Mouse (Mus musculus) C2C12 (cell line): ENCODE measurements around the gene Snrnp35. TPM values are rescaled to one million over a fixed set of nuclear protein-coding genes. Genes with fewer than 3 reads are reported as not detected.
"Not testable (repeated sequence)": the region's sequence is repeated elsewhere in the genome, so short reads cannot be mapped to it uniquely, and the experiment has no call there.

ENCODE experiments used
- H3K27me3 ChIP-seq: one replicate; pipeline ENCODE4 v1.6.1; 2011; ENCODE audit not compliant: control insufficient read depth, insufficient read depth, insufficient read length
- H3K36me3 ChIP-seq: one replicate; pipeline ENCODE4 v1.6.1; 2011; ENCODE audit not compliant: control insufficient read depth, insufficient read depth
- H3K4me3 ChIP-seq: one replicate; pipeline ENCODE4 v1.5.1; 2011; ENCODE audit warnings: mild to moderate bottlenecking, control low read depth; ENCODE audit not compliant: poor library complexity, insufficient read depth, severe bottlenecking
- H3K79me2 ChIP-seq: one replicate; pipeline ENCODE4 v1.6.1; 2011; ENCODE audit not compliant: control insufficient read depth, insufficient read depth
- H3K79me3 ChIP-seq: one replicate; pipeline ENCODE4 v1.6.1; 2011; ENCODE audit warnings: low read depth, control low read depth
- H3ac ChIP-seq: one replicate; pipeline ENCODE3; 2011; ENCODE audit warnings: low read depth; ENCODE audit not compliant: control insufficient read depth, insufficient read length
- CEBPB ChIP-seq: IDR thresholded peaks from one replicate; pipeline ENCODE4 v1.6.1; 2011; ENCODE audit warnings: low read depth, mild to moderate bottlenecking, control low read depth, moderate library complexity
- CTCF ChIP-seq: IDR thresholded peaks from one replicate; pipeline ENCODE4 v1.5.1; 2011; ENCODE audit not compliant: control insufficient read depth, insufficient read depth, insufficient read length
- FOSL1 ChIP-seq: IDR thresholded peaks from one replicate; pipeline ENCODE4 v1.8.0; 2011; ENCODE audit warnings: mild to moderate bottlenecking, low read length; ENCODE audit not compliant: poor library complexity, insufficient read depth, severe bottlenecking
- MAX ChIP-seq: IDR thresholded peaks from one replicate; pipeline ENCODE4 v1.6.1; 2011; ENCODE audit warnings: mild to moderate bottlenecking, control low read depth
- MYOD1 ChIP-seq: IDR thresholded peaks from one replicate; pipeline ENCODE4 v1.6.1; 2011; ENCODE audit warnings: low read depth; ENCODE audit not compliant: control insufficient read depth, insufficient read length
- MYOG ChIP-seq: IDR thresholded peaks from one replicate; pipeline ENCODE4 v1.6.1; 2011; ENCODE audit not compliant: control insufficient read depth, insufficient read length; ENCODE audit errors: extremely low read depth
- USF1 ChIP-seq: IDR thresholded peaks from one replicate; pipeline ENCODE4 v1.6.1; 2011; ENCODE audit warnings: low read depth, mild to moderate bottlenecking, control low read depth, moderate library complexity
- polyA plus RNA-seq: library from polyadenylated mRNA; unstranded; fragments of >200 nt; fragmentation: generic; extraction: Trizol; gene quantifications from one replicate; pipeline ENCODE4 v1.2.1, GENCODE M21; 2012; ENCODE audit warnings: missing spikeins

Gene Snrnp35
- polyA plus RNA-seq, 1 experiment = 23.8 TPM

- no peak overlapping the region for H3ac ChIP-seq
- no peaks in the 10 kb centered on the region for H3K36me3 ChIP-seq
- no peaks in the 10 kb centered on the region for H3K79me2 ChIP-seq
- no peaks in the 10 kb centered on the region for H3K79me3 ChIP-seq
- TF ChIP-seq USF1 (no peak), MAX (no peak), CTCF (no peak), FOSL1 (no peak), CEBPB (no peak), MYOG (no peak), MYOD1 (no peak)
- H3K27me3 ChIP-seq = no peaks in the 10 kb centered on the region
- H3K4me3 ChIP-seq = no peak overlapping the region
Observed at GRCm38 (mm10) chr5:124496614-124497514, 13.9 kb downstream of the Snrnp35 start.

GRCm38 (mm10) chr5:124498221-124498876 is 15.4 kb downstream of the Snrnp35 start:
- no peaks in the 10 kb centered on the region for H3K36me3 ChIP-seq
- no peak overlapping the region for H3ac ChIP-seq
- no peaks in the 10 kb centered on the region for H3K79me3 ChIP-seq

GRCm38 (mm10) chr5:124499001-124499400 is 16.1 kb downstream of the Snrnp35 start:
- H3ac ChIP-seq = no peak overlapping the region
- H3K27me3 ChIP-seq = no peaks in the 10 kb centered on the region
- H3K79me2 ChIP-seq = no peaks in the 10 kb centered on the region
- no peaks in the 10 kb centered on the region for H3K79me3 ChIP-seq
- H3K4me3 ChIP-seq = no peak overlapping the region
- H3K36me3 ChIP-seq = no peaks in the 10 kb centered on the region
- TF ChIP-seq MAX (no peak), USF1 (no peak), CTCF (no peak), MYOG (no peak), FOSL1 (no peak), CEBPB (no peak), MYOD1 (no peak)

More at GRCm38 (mm10) chr5:124498221-124498876, 15.4 kb downstream of the Snrnp35 start:
- H3K79me2 ChIP-seq = no peaks in the 10 kb centered on the region
- H3K4me3 ChIP-seq = no peak overlapping the region
- TF ChIP-seq FOSL1 (no peak), USF1 (no peak), CEBPB (no peak), MYOD1 (no peak), MYOG (no peak), CTCF (no peak), MAX (no peak)
- no peaks in the 10 kb centered on the region for H3K27me3 ChIP-seq

- not testable (repeated sequence) for H3K27me3 ChIP-seq, H3K79me3 ChIP-seq, H3K36me3 ChIP-seq, H3K79me2 ChIP-seq, H3ac ChIP-seq, H3K4me3 ChIP-seq
Observed at GRCm38 (mm10) chr5:124500037-124500436, 17.1 kb downstream of the Snrnp35 start.

- H3K79me3 ChIP-seq = no peaks in the 10 kb centered on the region
- H3K27me3 ChIP-seq = no peaks in the 10 kb centered on the region
- no peaks in the 10 kb centered on the region for H3K36me3 ChIP-seq
- TF ChIP-seq MAX = no peak
- no peak for TF ChIP-seq MYOG
- H3ac ChIP-seq = no peak overlapping the region
- no peak overlapping the region for H3K4me3 ChIP-seq
- H3K79me2 ChIP-seq = no peaks in the 10 kb centered on the region
Observed at GRCm38 (mm10) chr5:124500573-124500972, 17.6 kb downstream of the Snrnp35 start.

- no peaks in the 10 kb centered on the region for H3K79me2 ChIP-seq
- H3K79me3 ChIP-seq = no peaks in the 10 kb centered on the region
- no peak overlapping the region for H3K4me3 ChIP-seq
- no peaks in the 10 kb centered on the region for H3K36me3 ChIP-seq
- H3K27me3 ChIP-seq = no peaks in the 10 kb centered on the region
- TF ChIP-seq MYOD1 (no peak), USF1 (no peak)
- H3ac ChIP-seq = no peak overlapping the region
Observed at GRCm38 (mm10) chr5:124501541-124501940, 18.6 kb downstream of the Snrnp35 start.
